Mouse (Mus musculus) left cerebral cortex, postnatal 10 days (tissue): ENCODE results near the gene Fanci. TPM values are rescaled to one million over a fixed set of nuclear protein-coding genes. Genes with fewer than 3 reads are reported as not detected.

ENCODE experiments used
- DNase-seq, 2 experiments: peaks; one replicate each; pipeline ENCODE4 v3.0.0; 2021 to 2022; ENCODE audit warnings: low spot score in 2 of 2, mixed read lengths in 1 of 2; ENCODE audit errors: extremely low spot score in 1 of 2
- intact Hi-C: fragments of 180-260 bp; cut with DNase I; formaldehyde crosslinking; loops from one replicate; pipeline ENCODE4 v1.15.1; 2025
- total RNA-seq, 2 experiments: library from RNA; stranded (reverse); gene quantifications; 2 replicates each; pipeline ENCODE4 v1.2.3; 2021

The Fanci gene
- total RNA-seq, 2 experiments from 2014 or later = 0.55 to 0.88 TPM

GRCm38 (mm10) chr7:79474831-79475399, 83.2 kb downstream of the Fanci start:
- intact Hi-C loops = no loop called here
- DNase-seq = no peak

GRCm38 (mm10) chr7:79486528-79486927, 94.8 kb downstream of the Fanci start:
- no peak for DNase-seq
- intact Hi-C loops = no loop called here

GRCm38 (mm10) chr7:79493915-79494314, 102.2 kb downstream of the Fanci start:
- intact Hi-C loops = loop anchor here (10.0 kb wide), 1 partner anchor 291 kb away; no protein-coding TSS in a partner anchor
- peak; percentile 67 to 72 for DNase-seq

- intact Hi-C loops = loop anchor here (1.0 to 10.0 kb wide), 2 partner anchors 98 to 289 kb away; no protein-coding TSS in a partner anchor
- DNase-seq = peak; percentile 87 to 91
Observed at GRCm38 (mm10) chr7:79495988-79496815, 104.5 kb downstream of the Fanci start.

- DNase-seq = no peak
- intact Hi-C loops = loop anchor here (1.0 to 10.0 kb wide), 2 partner anchors 97 to 288 kb away; no protein-coding TSS in a partner anchor
Observed at GRCm38 (mm10) chr7:79496816-79497328, 105.1 kb downstream of the Fanci start.

GRCm38 (mm10) chr7:79497701-79498115, 106.0 kb downstream of the Fanci start:
- intact Hi-C loops = loop anchor here (10.0 kb wide), 1 partner anchor 287 kb away; no protein-coding TSS in a partner anchor
- peak; percentile 63 to 64 for DNase-seq

- intact Hi-C loops = loop anchor here (10.0 kb wide), 1 partner anchor 286 kb away; no protein-coding TSS in a partner anchor
- no peak for DNase-seq
Observed at GRCm38 (mm10) chr7:79498356-79498755, 106.6 kb downstream of the Fanci start.

- intact Hi-C loops = loop anchor here (10.0 kb wide), 1 partner anchor 286 kb away; no protein-coding TSS in a partner anchor
Observed at GRCm38 (mm10) chr7:79498965-79499595, 107.4 kb downstream of the Fanci start.

More at GRCm38 (mm10) chr7:79498965-79499595, 107.4 kb downstream of the Fanci start:
- peak; percentile 57 to 66 for DNase-seq

Other genes starting within 250 kb of the Fanci start
- 100 to 1,000 TPM; 148 to 163 TPM for gene Mfge8, start 242.9 kb upstream of the Fanci start, total RNA-seq
- 100 to 1,000 TPM; 121 to 124 TPM for gene Abhd2, start 118.7 kb upstream of the Fanci start, total RNA-seq
- 10 to 100 TPM; 23.2 to 24.3 TPM for gene Rlbp1, start 4.9 kb upstream of the Fanci start, total RNA-seq
- 10 to 100 TPM; 85.9 to 88.7 TPM for gene Polg, start 74.4 kb downstream of the Fanci start, total RNA-seq
- 1 to 10 TPM; 1.5 to 3.2 TPM for gene Rhcg, start 225.7 kb downstream of the Fanci start, total RNA-seq